Mouse (Mus musculus) liver, adult 2 months (tissue): ENCODE results near the gene Mall. TPM values are rescaled to one million over a fixed set of nuclear protein-coding genes. Genes with fewer than 3 reads are reported as not detected.

Experiments
- DNase-seq: peaks from one replicate; pipeline ENCODE4 v3.0.0-alpha.2; 2011; ENCODE audit warnings: low read depth, low spot score; ENCODE audit errors: extremely low read depth
- H3K27ac ChIP-seq: fragments of 200-500 bp; replicated peaks from 2 replicates; pipeline ENCODE4 v1.5.1; 2012; ENCODE audit warnings: low read depth, mild to moderate bottlenecking, control low read depth, inconsistent platforms, low read length; ENCODE audit not compliant: insufficient read depth
- H3K27me3 ChIP-seq: fragments of 200-500 bp; 2 replicates; pipeline ENCODE4 v1.6.1; 2012; ENCODE audit warnings: mild to moderate bottlenecking, moderate library complexity, low read length, inconsistent platforms; ENCODE audit not compliant: control insufficient read depth, insufficient read depth
- H3K36me3 ChIP-seq: fragments of 200-500 bp; 2 replicates; pipeline ENCODE4 v1.6.1; 2012; ENCODE audit warnings: low read length, inconsistent platforms; ENCODE audit not compliant: control insufficient read depth, insufficient read depth
- H3K4me1 ChIP-seq: fragments of 200-500 bp; 2 replicates; pipeline ENCODE4 v1.6.1; 2011; ENCODE audit warnings: low read length; ENCODE audit not compliant: control insufficient read depth, insufficient read depth
- H3K4me3 ChIP-seq: fragments of 200-500 bp; 2 replicates; pipeline ENCODE4 v1.5.1; 2011; ENCODE audit warnings: low read depth, mild to moderate bottlenecking, control low read depth, low read length, moderate library complexity; ENCODE audit not compliant: insufficient read depth
- H3K79me2 ChIP-seq: fragments of 200-500 bp; 2 replicates; pipeline ENCODE4 v1.6.1; 2012; ENCODE audit warnings: inconsistent platforms, mild to moderate bottlenecking, low read length, moderate library complexity; ENCODE audit not compliant: control insufficient read depth, insufficient read depth
- H3K9ac ChIP-seq: fragments of 200-500 bp; 2 replicates; pipeline ENCODE4 v1.6.1; 2012; ENCODE audit warnings: low read depth, mild to moderate bottlenecking, control low read depth, inconsistent platforms, low read length
- CTCF ChIP-seq: fragments of 200-500 bp; IDR thresholded peaks from 2 replicates; pipeline ENCODE4 v1.5.1; 2011; ENCODE audit warnings: low read depth, low read length, control low read depth
- POLR2A ChIP-seq: fragments of 200-500 bp; IDR thresholded peaks from 2 replicates; pipeline ENCODE4 v1.6.1; 2011; ENCODE audit warnings: low read length, control low read depth; ENCODE audit not compliant: insufficient read depth; ENCODE audit errors: extremely low read depth
- WGBS: fragments of 180-500 bp; shearing (Covaris S2); methylation state at CpG from one replicate; pipeline ENCODE4 v1.1.7; 2018; 5-methylcytosine and 5-hydroxymethylcytosine counted together
- polyA plus RNA-seq: library from polyadenylated mRNA; depleted of rRNA; stranded (reverse); fragments of >200 nt; gene quantifications from 2 replicates; pipeline ENCODE4 v1.2.3, GENCODE M21; 2012
- total RNA-seq: library from RNA; depleted of rRNA; stranded (reverse); fragments of >200 nt; gene quantifications from 2 replicates; pipeline ENCODE4 v1.2.3, GENCODE M21; 2014

Mall gene
- total and polyA plus RNA-seq, 2 experiments, result 0.17 TPM; not detected in 1

DNA sequence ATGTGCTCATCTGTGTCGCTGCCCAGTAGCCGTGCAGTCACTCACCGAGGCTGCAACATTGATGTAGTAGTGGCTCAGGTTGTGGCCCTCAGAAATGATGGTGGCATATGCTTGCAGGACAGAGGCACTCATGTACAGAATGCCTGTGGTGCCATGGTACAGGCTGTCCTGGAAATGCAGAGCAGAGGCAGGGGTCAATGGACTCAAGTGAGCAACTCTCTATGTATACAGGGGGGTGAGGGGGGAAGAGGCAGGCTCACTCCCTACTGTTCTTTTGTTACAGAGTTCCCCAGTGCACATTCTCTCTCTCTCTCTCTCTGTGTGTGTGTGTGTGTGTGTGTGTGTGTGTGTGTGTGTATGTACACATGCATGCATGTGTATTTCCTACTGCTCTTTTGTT lies 20.9 kb downstream of the Mall start:
- no peak for DNase-seq
- 87% methylated on average over 3 of the region's 3 CpGs for WGBS
- Histone ChIP-seq H3K4me3 (no peak overlapping the region), H3K9ac (no peak overlapping the region), H3K27ac (no peak overlapping the region), H3K4me1 (no peaks in the 10 kb centered on the region), H3K36me3 (no peaks in the 10 kb centered on the region), H3K79me2 (no peaks in the 10 kb centered on the region), H3K27me3 (no peaks in the 10 kb centered on the region)
- no peak for TF ChIP-seq POLR2A
- no peak for TF ChIP-seq CTCF

DNA sequence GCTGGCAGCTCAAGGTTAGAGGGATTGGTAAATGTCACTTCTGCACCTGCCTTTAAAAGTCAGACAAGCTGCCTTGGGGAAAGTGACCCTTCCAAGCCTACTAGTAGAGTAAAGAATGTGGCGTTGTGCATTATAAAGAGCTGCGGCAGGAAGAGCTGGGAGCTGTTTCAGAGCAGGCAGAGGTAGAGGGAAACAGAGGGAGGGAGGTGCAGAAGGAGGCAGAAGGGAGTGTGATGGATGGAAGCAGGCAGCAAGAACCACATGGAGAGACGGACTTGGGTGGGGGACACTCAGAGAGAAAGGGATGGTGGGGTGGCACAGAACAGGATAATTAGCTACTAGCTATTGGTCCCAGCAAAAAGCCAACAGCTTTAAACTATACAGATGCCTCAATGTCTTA lies 21.7 kb downstream of the Mall start:
- Histone ChIP-seq H3K27ac (no peak overlapping the region), H3K27me3 (no peaks in the 10 kb centered on the region), H3K36me3 (no peaks in the 10 kb centered on the region), H3K4me3 (no peak overlapping the region), H3K79me2 (no peaks in the 10 kb centered on the region), H3K9ac (no peak overlapping the region), H3K4me1 (no peaks in the 10 kb centered on the region)
- 86% methylated on average over 3 of the region's 3 CpGs for WGBS
- TF ChIP-seq POLR2A (no peak), CTCF (no peak)
- no peak for DNase-seq

- DNase-seq, result no peak
- H3K36me3 ChIP-seq, result no peaks in the 10 kb centered on the region
- H3K4me1 ChIP-seq, result no peaks in the 10 kb centered on the region
- H3K27ac ChIP-seq, result no peak overlapping the region
- H3K9ac ChIP-seq, result no peak overlapping the region
- no peaks in the 10 kb centered on the region for H3K27me3 ChIP-seq
- no peak overlapping the region for H3K4me3 ChIP-seq
- TF ChIP-seq CTCF (no peak), POLR2A (no peak)
- H3K79me2 ChIP-seq, result no peaks in the 10 kb centered on the region
- 87% methylated on average over 6 of the region's 6 CpGs for WGBS
Observed at GRCm38 (mm10) chr2:127705267-127705666, 24.5 kb downstream of the Mall start.

DNA sequence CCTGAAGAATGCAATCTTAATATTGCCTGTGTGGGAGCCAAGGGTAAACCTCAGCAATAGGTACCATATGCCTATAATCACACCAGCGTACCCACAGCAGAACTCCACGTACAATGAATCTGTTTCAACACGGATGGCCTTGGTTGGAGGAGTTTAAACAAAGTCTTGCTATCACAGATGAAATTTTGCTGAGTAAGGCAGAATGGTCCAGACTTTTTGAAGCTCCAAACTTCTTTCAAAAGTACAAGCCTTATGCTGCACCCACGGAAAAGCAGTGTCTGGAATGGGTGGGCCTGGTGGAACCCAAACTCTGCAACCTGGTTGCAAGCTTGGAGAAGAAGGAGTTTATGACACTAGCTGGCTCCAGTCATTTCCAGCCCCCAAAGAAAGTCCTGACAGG lies 40.5 kb downstream of the Mall start:
- Histone ChIP-seq H3K27me3 (0 out of 2 replicates have a peak, but pooled peaks cover 3% of the 10 kb centered on the region), H3K36me3 (no peaks in the 10 kb centered on the region), H3K4me1 (no peaks in the 10 kb centered on the region), H3K79me2 (no peaks in the 10 kb centered on the region), H3K9ac (no peak overlapping the region), H3K4me3 (no peak overlapping the region), H3K27ac (no peak overlapping the region)
- no peak for TF ChIP-seq POLR2A
- TF ChIP-seq CTCF, result no peak
- no peak for DNase-seq
- WGBS, result 70% methylated on average over 4 of the region's 4 CpGs

- no peaks in the 10 kb centered on the region for H3K27me3 ChIP-seq
- 36% methylated on average over 12 of the region's 12 CpGs for WGBS
Observed at GRCm38 (mm10) chr2:127683687-127684331, 45.9 kb downstream of the Mall start.

DNA sequence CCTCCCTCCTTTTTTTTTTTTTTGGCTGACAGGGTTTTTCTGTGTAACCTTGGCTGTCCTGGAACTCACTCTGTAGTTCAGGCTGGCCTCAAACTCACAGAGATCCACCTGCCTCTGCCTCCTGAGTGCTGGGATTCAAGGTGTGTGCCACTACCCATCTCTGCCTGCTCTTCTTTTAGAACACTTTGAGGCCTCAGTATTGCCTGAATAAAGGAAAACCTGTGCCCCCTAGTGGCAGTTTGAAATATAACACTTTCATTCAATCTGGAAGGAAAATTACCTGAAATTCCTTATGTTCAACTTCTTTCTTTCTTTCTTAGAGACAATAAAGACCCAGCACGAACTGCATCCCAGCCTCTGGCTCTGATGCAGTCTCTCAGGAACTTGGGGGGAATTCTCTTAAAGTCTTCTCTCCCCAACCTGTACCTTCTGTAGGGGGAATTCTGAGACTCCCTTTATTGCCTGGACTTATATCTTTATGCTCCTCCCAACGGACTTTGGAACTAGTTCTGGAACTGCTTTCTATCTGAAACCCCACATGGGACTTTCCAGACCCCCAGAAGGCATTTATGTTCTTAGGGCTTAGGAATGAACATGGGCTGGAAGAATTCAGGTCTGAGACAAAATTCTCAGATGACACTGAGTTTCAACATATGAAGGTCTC lies 61.8 kb downstream of the Mall start:
- 6% methylated on average over 2 of the region's 2 CpGs for WGBS
- DNase-seq, result peak; percentile 25
- H3K4me1 ChIP-seq, result no peaks in the 10 kb centered on the region
- H3K27me3 ChIP-seq, result no peaks in the 10 kb centered on the region
- H3K79me2 ChIP-seq, result no peaks in the 10 kb centered on the region
- H3K9ac ChIP-seq, result no peak overlapping the region
- no peak overlapping the region for H3K27ac ChIP-seq
- H3K36me3 ChIP-seq, result no peaks in the 10 kb centered on the region
- no peak overlapping the region for H3K4me3 ChIP-seq
- TF ChIP-seq CTCF (0 out of 2 replicates have a peak, but pooled peaks have one; percentile 11), POLR2A (no peak)

More at GRCm38 (mm10) chr2:127683687-127684331, 45.9 kb downstream of the Mall start:
- Histone ChIP-seq H3K27ac (no peak overlapping the region), H3K4me1 (no peaks in the 10 kb centered on the region), H3K79me2 (no peaks in the 10 kb centered on the region), H3K36me3 (no peaks in the 10 kb centered on the region), H3K4me3 (no peak overlapping the region), H3K9ac (no peak overlapping the region)
- TF ChIP-seq POLR2A (no peak), CTCF (peak; percentile 77)
- DNase-seq, result peak; percentile 63
